Mouse (Mus musculus) ES-E14 (cell line): ENCODE measurements around the gene Cdc42bpb.

Source experiments
- HCFC1 ChIP-seq: IDR thresholded peaks from 2 replicates; pipeline ENCODE4 v1.6.1; 2012; ENCODE audit warnings: low read length, inconsistent platforms, borderline replicate concordance; ENCODE audit not compliant: insufficient read depth
- MAFK ChIP-seq: IDR thresholded peaks from 2 replicates; pipeline ENCODE4 v1.6.1; 2014; ENCODE audit warnings: mild to moderate bottlenecking, low read depth, low read length, inconsistent platforms; ENCODE audit not compliant: insufficient read depth
- ZNF384 ChIP-seq: IDR thresholded peaks from 2 replicates; pipeline ENCODE4 v1.6.1; 2012; ENCODE audit warnings: low read depth, low read length, inconsistent platforms

GRCm38 (mm10) chr12:111309931-111310330 lies 67.6 kb downstream of the Cdc42bpb start:
- TF ChIP-seq HCFC1 (no peak), MAFK (no peak), ZNF384 (no peak)
